Mouse (Mus musculus) v-Abl transformed pro-B cells (cell line): ENCODE results near the gene Tbc1d10a.

ENCODE experiments used
- in situ Hi-C, 2 experiments: fragments of 400-800 bp; cut with MboI; formaldehyde crosslinking; loops; one replicate each; pipeline ENCODE4 v1.15.1; 2025; ENCODE audit not compliant: unreplicated experiment in 2 of 2

The Tbc1d10a gene

DNA sequence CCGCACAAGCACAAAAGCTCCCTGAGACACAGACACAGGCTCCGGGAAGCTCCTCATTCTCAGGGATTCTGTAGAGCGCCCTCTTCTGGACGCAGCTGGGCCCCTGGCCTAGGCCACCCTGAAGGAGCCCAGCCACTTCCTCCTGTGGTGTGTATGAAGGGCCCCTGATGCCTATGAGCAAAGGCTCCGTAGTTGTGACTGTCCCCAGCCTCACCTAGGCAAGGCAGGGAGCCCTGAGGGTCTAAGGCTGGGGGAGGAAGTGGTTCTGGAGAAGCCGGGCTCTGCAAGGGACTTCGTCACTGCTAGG is 74.6 kb downstream of the Tbc1d10a start:
- in situ Hi-C loops, result no loop called here

GRCm38 (mm10) chr11:4261969-4262368 is 75.4 kb downstream of the Tbc1d10a start:
- in situ Hi-C loops, result no loop called here

GRCm38 (mm10) chr11:4262847-4263246 is 76.3 kb downstream of the Tbc1d10a start:
- in situ Hi-C loops, result no loop called here

DNA sequence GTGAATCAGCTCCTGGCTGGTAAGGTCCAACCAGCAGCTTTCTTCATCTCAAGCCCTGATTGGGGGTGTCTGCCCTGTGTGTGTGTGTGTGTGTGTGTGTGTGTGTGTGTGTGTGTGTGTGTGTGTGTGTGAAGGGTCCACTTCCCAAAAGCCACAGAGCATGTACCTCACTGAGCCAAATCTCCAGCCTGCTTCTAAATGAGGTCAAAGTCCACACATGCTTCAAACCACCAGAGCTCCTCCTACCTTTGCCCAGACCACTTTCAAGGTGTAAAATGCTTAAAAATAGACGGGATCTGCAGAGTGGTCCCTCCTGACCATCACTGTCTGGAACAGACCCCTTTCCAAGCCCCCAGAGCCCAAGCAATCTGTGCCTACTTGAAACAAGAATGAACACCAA is 76.7 kb downstream of the Tbc1d10a start:
- in situ Hi-C loops, result no loop called here

- in situ Hi-C loops, result no loop called here
Measured at GRCm38 (mm10) chr11:4264066-4264465, 77.5 kb downstream of the Tbc1d10a start.
